Mouse (Mus musculus): ENCODE measurements around the gene Zscan4f.
"Not testable (repeated sequence)": the region's sequence is repeated elsewhere in the genome, so short reads cannot be mapped to it uniquely, and the experiment has no call there.

Gene Zscan4f

DNA sequence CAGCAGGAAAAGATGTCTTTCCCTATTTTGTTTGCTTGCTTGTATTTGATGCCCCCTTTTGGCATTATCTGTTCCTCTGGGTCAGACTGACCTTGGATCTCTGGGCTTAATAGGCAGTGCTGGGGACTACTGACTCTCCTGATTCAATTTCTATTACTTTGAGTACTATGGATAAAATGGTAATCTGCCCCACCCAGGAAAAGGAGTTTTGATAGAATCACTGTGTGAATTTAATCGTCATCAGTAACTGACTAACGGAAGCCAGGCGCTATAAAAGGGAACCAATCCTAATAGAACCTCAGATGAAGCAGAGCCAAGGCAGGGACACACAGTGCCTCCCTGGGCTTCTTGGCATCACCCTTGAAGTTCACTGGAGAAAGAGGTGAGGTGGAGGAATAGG lies at the start of gene Zscan4f:
TSS of gene Zscan4f (plus strand) at position 301 of the 400 bp plus-strand sequence.
- DNase-seq, result not testable (repeated sequence)

DNA sequence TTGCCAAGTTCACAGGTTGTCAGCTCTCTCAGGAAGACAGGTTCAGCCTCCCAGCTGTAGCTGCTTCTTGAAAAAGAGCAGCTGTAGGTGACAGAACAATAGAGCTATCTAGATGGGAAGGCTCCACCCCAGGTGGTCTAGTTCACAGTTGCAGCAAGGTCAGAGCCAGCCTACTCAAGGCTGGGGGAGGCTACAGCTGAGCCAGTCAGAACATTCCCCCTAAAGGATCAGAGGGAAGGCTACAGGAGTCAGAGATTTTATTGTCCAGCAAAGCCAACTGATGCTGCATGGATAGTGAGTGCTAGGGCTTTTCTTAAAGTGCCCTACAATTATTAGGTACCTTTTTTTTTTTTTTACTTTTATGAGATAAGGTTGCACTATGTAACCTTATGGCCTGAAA lies 13.1 kb upstream of the Zscan4f start:
- DNase-seq, result not testable (repeated sequence)

All from cerebellum, postnatal 36 days (tissue).